Mouse (Mus musculus): Measurements from ENCODE around the gene Nuak2. TPM values are rescaled to one million over a fixed set of nuclear protein-coding genes. Genes with fewer than 3 reads are reported as not detected.

The Nuak2 gene
- polyA plus RNA-seq, 1 experiment: 4.7 TPM

GRCm38 (mm10) chr1:132365645-132366044 lies 49.7 kb downstream of the Nuak2 start:
- Histone ChIP-seq H3K27me3 (ENCODE audit: control insufficient read depth, insufficient read depth, low read length) (no peaks in the 10 kb centered on the region), H3K36me3 (ENCODE audit: control insufficient read depth, insufficient read depth, low read length) (no peaks in the 10 kb centered on the region), H3K4me3 (ENCODE audit: control insufficient read depth, low read depth, low read length) (no peak overlapping the region), H3K27ac (ENCODE audit: control insufficient read depth, insufficient read depth, low read depth, low read length) (no peak overlapping the region), H3K4me1 (ENCODE audit: control insufficient read depth, insufficient read depth, low read length) (no peaks in the 10 kb centered on the region)
- no peak for TF ChIP-seq CTCF (IDR thresholded peaks at IDR 0.05; ENCODE audit: control insufficient read depth, insufficient read depth, insufficient replicate concordance, low read depth, low read length)
- no peak for TF ChIP-seq POLR2A (IDR thresholded peaks at IDR 0.05; ENCODE audit: control insufficient read depth, low read depth, low read length)

GRCm38 (mm10) chr1:132366235-132366634 lies 50.3 kb downstream of the Nuak2 start:
- H3K27ac ChIP-seq (ENCODE audit: control insufficient read depth, insufficient read depth, low read depth, low read length): no peak overlapping the region
- no peaks in the 10 kb centered on the region for H3K4me1 ChIP-seq (ENCODE audit: control insufficient read depth, insufficient read depth, low read length)
- H3K36me3 ChIP-seq (ENCODE audit: control insufficient read depth, insufficient read depth, low read length): no peaks in the 10 kb centered on the region
- H3K4me3 ChIP-seq (ENCODE audit: control insufficient read depth, low read depth, low read length): no peak overlapping the region
- H3K27me3 ChIP-seq (ENCODE audit: control insufficient read depth, insufficient read depth, low read length): no peaks in the 10 kb centered on the region
- TF ChIP-seq CTCF (IDR thresholded peaks at IDR 0.05; ENCODE audit: control insufficient read depth, insufficient read depth, insufficient replicate concordance, low read depth, low read length): no peak
- TF ChIP-seq POLR2A (IDR thresholded peaks at IDR 0.05; ENCODE audit: control insufficient read depth, low read depth, low read length): no peak

DNA sequence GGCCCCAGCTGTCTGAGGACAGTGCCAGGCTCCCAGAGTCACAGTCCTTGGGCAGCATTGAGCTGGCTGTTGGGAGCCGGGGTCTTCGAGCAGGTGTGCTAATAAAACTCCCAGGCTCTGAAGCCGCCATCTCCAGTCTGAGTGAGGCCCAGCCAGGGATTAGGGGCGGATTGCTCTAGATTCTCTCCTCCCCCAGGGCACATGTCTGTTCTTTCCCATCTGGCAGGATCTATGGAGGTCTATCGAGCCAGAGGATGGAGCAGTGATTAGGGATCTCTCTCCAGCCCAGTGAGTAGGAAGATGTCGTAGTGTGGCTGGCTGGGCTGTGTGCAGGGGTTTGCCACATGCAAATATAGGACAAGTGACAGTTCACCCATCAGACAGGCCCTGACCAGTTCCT lies 51.0 kb downstream of the Nuak2 start:
- no peaks in the 10 kb centered on the region for H3K4me1 ChIP-seq (ENCODE audit: control insufficient read depth, insufficient read depth, low read length)
- H3K4me3 ChIP-seq (ENCODE audit: control insufficient read depth, low read depth, low read length): no peak overlapping the region
- no peaks in the 10 kb centered on the region for H3K36me3 ChIP-seq (ENCODE audit: control insufficient read depth, insufficient read depth, low read length)
- H3K27me3 ChIP-seq (ENCODE audit: control insufficient read depth, insufficient read depth, low read length): no peaks in the 10 kb centered on the region
- H3K27ac ChIP-seq (ENCODE audit: control insufficient read depth, insufficient read depth, low read depth, low read length): no peak overlapping the region
- no peak for TF ChIP-seq CTCF (IDR thresholded peaks at IDR 0.05; ENCODE audit: control insufficient read depth, insufficient read depth, insufficient replicate concordance, low read depth, low read length)
- no peak for TF ChIP-seq POLR2A (IDR thresholded peaks at IDR 0.05; ENCODE audit: control insufficient read depth, low read depth, low read length)

DNA sequence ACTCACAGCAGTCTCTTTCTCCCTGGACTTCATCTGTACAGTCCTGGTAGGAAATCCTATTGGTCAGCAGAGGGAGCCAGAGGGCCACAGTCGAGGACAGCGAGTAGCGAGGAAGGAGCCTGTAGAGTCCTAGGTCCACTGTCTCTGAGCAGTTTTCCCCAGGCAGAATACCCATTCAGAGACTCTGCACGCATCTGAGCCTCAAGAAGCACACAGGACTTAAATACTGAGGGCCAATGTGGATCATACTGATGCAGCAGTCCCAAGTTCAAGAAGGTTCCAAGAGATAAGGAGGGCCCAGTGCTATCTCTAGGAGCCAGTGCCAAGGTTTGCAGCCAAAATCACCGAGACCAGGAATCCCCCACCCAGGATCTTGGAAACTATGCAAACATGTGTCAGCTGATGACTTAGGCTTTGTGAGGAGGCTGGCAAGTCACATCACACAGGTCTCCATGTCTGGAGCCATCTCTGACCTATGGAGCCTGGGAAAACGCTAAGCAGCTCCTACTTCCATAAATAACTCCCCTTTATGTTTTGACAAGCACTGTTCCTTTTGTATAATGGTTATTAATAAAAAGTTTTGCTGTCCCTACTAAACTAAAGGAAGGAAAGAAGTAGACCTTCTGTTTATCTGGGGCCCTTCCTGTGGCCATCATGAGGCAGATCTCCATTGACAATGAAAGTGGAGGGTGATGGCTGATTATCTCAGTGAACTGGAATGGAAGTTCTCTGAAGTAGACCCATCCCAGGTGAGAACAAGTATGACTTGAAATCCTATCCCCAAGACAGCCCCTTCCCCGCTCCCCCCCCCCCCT lies 52.0 kb downstream of the Nuak2 start:
- H3K4me3 ChIP-seq (ENCODE audit: control insufficient read depth, low read depth, low read length): no peak overlapping the region
- H3K27me3 ChIP-seq (ENCODE audit: control insufficient read depth, insufficient read depth, low read length): no peaks in the 10 kb centered on the region
- H3K27ac ChIP-seq (ENCODE audit: control insufficient read depth, insufficient read depth, low read depth, low read length): no peak overlapping the region
- H3K36me3 ChIP-seq (ENCODE audit: control insufficient read depth, insufficient read depth, low read length): no peaks in the 10 kb centered on the region
- TF ChIP-seq POLR2A (IDR thresholded peaks at IDR 0.05; ENCODE audit: control insufficient read depth, low read depth, low read length) (no peak), CTCF (IDR thresholded peaks at IDR 0.05; ENCODE audit: control insufficient read depth, insufficient read depth, insufficient replicate concordance, low read depth, low read length) (peak; percentile 76; the same call in 1 of the 2 replicates)
- H3K4me1 ChIP-seq (ENCODE audit: control insufficient read depth, insufficient read depth, low read length): no peaks in the 10 kb centered on the region

DNA sequence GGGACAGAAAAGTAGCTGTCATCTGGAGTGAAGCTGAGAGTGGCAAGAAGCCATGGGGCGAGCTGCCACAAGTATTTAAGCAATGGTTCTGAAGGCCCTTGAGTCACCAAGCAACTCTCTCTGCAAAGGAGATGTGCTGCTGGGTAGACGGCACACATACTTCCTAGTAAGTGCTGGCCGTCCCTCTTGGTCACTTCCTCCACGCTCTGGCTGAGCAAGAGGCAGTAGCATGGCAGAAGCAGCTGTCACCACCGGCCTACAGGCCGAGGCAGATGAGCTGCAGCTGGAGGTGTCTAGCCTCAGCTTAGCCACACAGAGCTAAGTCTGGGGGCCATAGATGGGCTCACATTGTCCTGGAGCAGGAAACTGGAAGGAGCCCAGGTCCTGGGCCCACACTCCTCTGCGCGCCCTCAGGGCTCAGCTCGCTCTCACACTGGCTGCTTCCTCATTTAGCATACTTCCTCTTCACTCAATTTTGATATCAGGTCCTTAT lies 54.8 kb downstream of the Nuak2 start:
- no peaks in the 10 kb centered on the region for H3K4me1 ChIP-seq (ENCODE audit: control insufficient read depth, insufficient read depth, low read length)
- TF ChIP-seq CTCF (IDR thresholded peaks at IDR 0.05; ENCODE audit: control insufficient read depth, insufficient read depth, insufficient replicate concordance, low read depth, low read length): no peak
- TF ChIP-seq POLR2A (IDR thresholded peaks at IDR 0.05; ENCODE audit: control insufficient read depth, low read depth, low read length): no peak
- H3K27ac ChIP-seq (ENCODE audit: control insufficient read depth, insufficient read depth, low read depth, low read length): no peak overlapping the region
- H3K27me3 ChIP-seq (ENCODE audit: control insufficient read depth, insufficient read depth, low read length): no peaks in the 10 kb centered on the region
- no peak overlapping the region for H3K4me3 ChIP-seq (ENCODE audit: control insufficient read depth, low read depth, low read length)
- H3K36me3 ChIP-seq (ENCODE audit: control insufficient read depth, insufficient read depth, low read length): no peaks in the 10 kb centered on the region

GRCm38 (mm10) chr1:132371298-132372081 lies 55.6 kb downstream of the Nuak2 start:
- TF ChIP-seq POLR2A (IDR thresholded peaks at IDR 0.05; ENCODE audit: control insufficient read depth, low read depth, low read length) (no peak), CTCF (IDR thresholded peaks at IDR 0.05; ENCODE audit: control insufficient read depth, insufficient read depth, insufficient replicate concordance, low read depth, low read length) (no peak)
- H3K4me1 ChIP-seq (ENCODE audit: control insufficient read depth, insufficient read depth, low read length): no peaks in the 10 kb centered on the region
- H3K36me3 ChIP-seq (ENCODE audit: control insufficient read depth, insufficient read depth, low read length): no peaks in the 10 kb centered on the region
- H3K4me3 ChIP-seq (ENCODE audit: control insufficient read depth, low read depth, low read length): no peak overlapping the region
- no peak overlapping the region for H3K27ac ChIP-seq (ENCODE audit: control insufficient read depth, insufficient read depth, low read depth, low read length)
- no peaks in the 10 kb centered on the region for H3K27me3 ChIP-seq (ENCODE audit: control insufficient read depth, insufficient read depth, low read length)

GRCm38 (mm10) chr1:132372354-132372753 lies 56.4 kb downstream of the Nuak2 start:
- Histone ChIP-seq H3K36me3 (ENCODE audit: control insufficient read depth, insufficient read depth, low read length) (no peaks in the 10 kb centered on the region), H3K4me3 (ENCODE audit: control insufficient read depth, low read depth, low read length) (no peak overlapping the region), H3K27ac (ENCODE audit: control insufficient read depth, insufficient read depth, low read depth, low read length) (no peak overlapping the region), H3K27me3 (ENCODE audit: control insufficient read depth, insufficient read depth, low read length) (no peaks in the 10 kb centered on the region), H3K4me1 (ENCODE audit: control insufficient read depth, insufficient read depth, low read length) (no peaks in the 10 kb centered on the region)
- TF ChIP-seq CTCF (IDR thresholded peaks at IDR 0.05; ENCODE audit: control insufficient read depth, insufficient read depth, insufficient replicate concordance, low read depth, low read length) (no peak), POLR2A (IDR thresholded peaks at IDR 0.05; ENCODE audit: control insufficient read depth, low read depth, low read length) (no peak)

Data from testis, adult 2 months (tissue).